Mouse (Mus musculus) stomach, postnatal 0 days (tissue): Measurements from ENCODE around the gene Tbrg4.

Experiments
- CTCF ChIP-seq: IDR thresholded peaks from 2 replicates; pipeline ENCODE4 v1.5.1; 2016; ENCODE audit warnings: antibody characterized with exemption, low read depth, mild to moderate bottlenecking, moderate library complexity
- EP300 ChIP-seq: optimal IDR thresholded peaks from 2 replicates; pipeline ENCODE3; 2016; ENCODE audit warnings: antibody characterized with exemption

DNA sequence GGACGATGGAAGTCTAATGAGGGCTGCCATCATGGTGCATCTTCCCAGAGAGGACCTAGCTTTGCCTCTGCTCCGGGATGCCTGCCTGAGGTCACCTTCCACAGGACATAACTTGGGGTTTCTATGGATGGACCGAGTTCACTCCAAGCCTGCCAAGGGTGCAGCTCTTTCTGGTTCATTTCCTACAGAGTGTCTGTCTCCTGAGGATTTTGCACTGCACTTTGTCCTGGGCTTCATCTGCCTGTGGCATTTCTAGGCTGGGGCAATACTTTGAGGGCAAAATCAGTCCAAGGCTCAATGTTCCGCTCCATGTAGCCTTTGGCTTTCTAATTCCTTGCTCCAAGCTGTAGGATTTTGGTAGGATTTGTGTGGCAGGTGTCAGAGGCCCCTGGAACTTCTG lies 45.0 kb upstream of the Tbrg4 start:
- no peak for TF ChIP-seq EP300
- TF ChIP-seq CTCF = no peak
